Mouse (Mus musculus) midbrain, embryonic 16.5 days (tissue): ENCODE results near the gene Robo1. TPM values are rescaled to one million over a fixed set of nuclear protein-coding genes. Genes with fewer than 3 reads are reported as not detected.

Experiments
- ATAC-seq: fragments of 200-750 bp; cut with Nextera tagmentation; 2 replicates; pipeline ENCODE4 v1.8.0; 2017; ENCODE audit warnings: moderate TSS enrichment
- H3K27ac ChIP-seq: fragments of 300-500 bp; sonication (generic); 2 replicates; pipeline ENCODE4 v1.5.1; 2014; ENCODE audit warnings: mild to moderate bottlenecking, low read length, mixed read lengths
- H3K27me3 ChIP-seq: fragments of 300-500 bp; sonication (generic); 2 replicates; pipeline ENCODE4 v1.6.1; 2014; ENCODE audit warnings: low read depth, low read length, mixed read lengths; ENCODE audit not compliant: control insufficient read depth, insufficient read depth
- H3K36me3 ChIP-seq: fragments of 300-500 bp; sonication (generic); 2 replicates; pipeline ENCODE4 v1.6.1; 2014; ENCODE audit warnings: mild to moderate bottlenecking, low read length, moderate library complexity, mixed read lengths; ENCODE audit not compliant: control insufficient read depth, insufficient read depth
- H3K4me1 ChIP-seq: fragments of 300-500 bp; sonication (generic); 2 replicates; pipeline ENCODE4 v1.6.1; 2014; ENCODE audit warnings: mild to moderate bottlenecking, low read length, mixed read lengths; ENCODE audit not compliant: control insufficient read depth, insufficient read depth
- H3K4me2 ChIP-seq: fragments of 300-500 bp; sonication (generic); 2 replicates; pipeline ENCODE4 v1.6.1; 2014; ENCODE audit warnings: mild to moderate bottlenecking, low read length, mixed read lengths
- H3K4me3 ChIP-seq: fragments of 300-500 bp; sonication (generic); 2 replicates; pipeline ENCODE4 v1.5.1; 2014; ENCODE audit warnings: low read depth, mild to moderate bottlenecking, low read length, moderate library complexity, mixed read lengths
- H3K9ac ChIP-seq: fragments of 300-500 bp; sonication (generic); 2 replicates; pipeline ENCODE4 v1.6.1; 2014; ENCODE audit warnings: low read depth, low read length, mixed read lengths
- H3K9me3 ChIP-seq: fragments of 300-500 bp; sonication (generic); replicated peaks from 2 replicates; pipeline ENCODE4 v1.6.1; 2014; ENCODE audit warnings: mild to moderate bottlenecking, low read length, mixed read lengths; ENCODE audit not compliant: control insufficient read depth, poor library complexity, severe bottlenecking
- WGBS: fragments of 180-500 bp; shearing (Covaris S2); extraction: QIAGEN DNeasy Blood & Tissue Kit; methylation state at CpG from one replicate; pipeline ENCODE4 v1.1.7; 2014; 5-methylcytosine and 5-hydroxymethylcytosine counted together
- polyA plus RNA-seq: library from polyadenylated mRNA; unstranded; fragments of >200 nt; fragmentation: Nextera tagmentation; extraction: Ambion mirVana; gene quantifications from 2 replicates; pipeline ENCODE4 v1.2.1, GENCODE M21; 2015

Robo1 gene
- polyA plus RNA-seq, 1 experiment from 2014 or later = 47.9 TPM

GRCm38 (mm10) chr16:72765128-72765913 lies 457.2 kb downstream of the Robo1 start:
- no peak overlapping the region for H3K27ac ChIP-seq
- 91% methylated on average over 9 of the region's 9 CpGs for WGBS
- no peak for ATAC-seq

GRCm38 (mm10) chr16:72769214-72769834 lies 461.2 kb downstream of the Robo1 start:
- Histone ChIP-seq H3K4me1 (peaks cover 11% of the 10 kb centered on the region; the same call in 1 of the 2 replicates), H3K4me2 (no peak overlapping the region), H3K27ac (no peak overlapping the region), H3K4me3 (no peak overlapping the region), H3K9ac (no peak overlapping the region), H3K36me3 (no peaks in the 10 kb centered on the region), H3K27me3 (no peaks in the 10 kb centered on the region), H3K9me3 (no peaks in the 10 kb centered on the region)
- peak; percentile 39; the same call in 1 of the 2 replicates for ATAC-seq
- 70% methylated on average over 8 of the region's 8 CpGs for WGBS

More at GRCm38 (mm10) chr16:72765128-72765913, 457.2 kb downstream of the Robo1 start:
- Histone ChIP-seq H3K4me1 (no peaks in the 10 kb centered on the region), H3K4me2 (no peak overlapping the region), H3K9ac (no peak overlapping the region), H3K9me3 (no peaks in the 10 kb centered on the region), H3K36me3 (no peaks in the 10 kb centered on the region), H3K27me3 (no peaks in the 10 kb centered on the region), H3K4me3 (no peak overlapping the region)

- Histone ChIP-seq H3K27me3 (no peaks in the 10 kb centered on the region), H3K4me3 (no peak overlapping the region), H3K9me3 (no peaks in the 10 kb centered on the region), H3K4me1 (peaks cover 11% of the 10 kb centered on the region; the same call in 1 of the 2 replicates), H3K4me2 (no peak overlapping the region), H3K36me3 (no peaks in the 10 kb centered on the region), H3K9ac (no peak overlapping the region), H3K27ac (no peak overlapping the region)
- no peak for ATAC-seq
- WGBS = 12% methylated on average over 5 of the region's 5 CpGs
These were observed 464.2 kb downstream of the Robo1 start for GRCm38 (mm10) chr16:72772348-72772747.

- Histone ChIP-seq H3K36me3 (no peaks in the 10 kb centered on the region), H3K4me2 (no peak overlapping the region), H3K4me1 (peaks cover 11% of the 10 kb centered on the region; the same call in 1 of the 2 replicates), H3K9me3 (no peaks in the 10 kb centered on the region), H3K4me3 (no peak overlapping the region), H3K9ac (no peak overlapping the region), H3K27me3 (no peaks in the 10 kb centered on the region), H3K27ac (no peak overlapping the region)
- WGBS = 23% methylated on average over 7 of the region's 7 CpGs
- ATAC-seq = no peak
These were observed 464.9 kb downstream of the Robo1 start for GRCm38 (mm10) chr16:72773034-72773433.

- H3K27ac ChIP-seq = no peak overlapping the region; the same call in 1 of the 2 replicates
- 54% methylated on average over 9 of the region's 9 CpGs for WGBS
- H3K27me3 ChIP-seq = no peaks in the 10 kb centered on the region
- no peaks in the 10 kb centered on the region for H3K9me3 ChIP-seq
- no peak overlapping the region for H3K4me3 ChIP-seq
- no peaks in the 10 kb centered on the region for H3K36me3 ChIP-seq
- no peak for ATAC-seq
- no peak overlapping the region for H3K9ac ChIP-seq
- no peak overlapping the region; the same call in 1 of the 2 replicates for H3K4me2 ChIP-seq
- peaks cover 7% of the 10 kb centered on the region; the same call in 1 of the 2 replicates for H3K4me1 ChIP-seq
These were observed 470.4 kb downstream of the Robo1 start for GRCm38 (mm10) chr16:72778520-72778919.

GRCm38 (mm10) chr16:72782171-72782570 lies 474.1 kb downstream of the Robo1 start:
- H3K9ac ChIP-seq = no peak overlapping the region
- H3K27ac ChIP-seq = no peak overlapping the region
- no peaks in the 10 kb centered on the region for H3K9me3 ChIP-seq
- H3K27me3 ChIP-seq = no peaks in the 10 kb centered on the region
- H3K4me2 ChIP-seq = no peak overlapping the region
- H3K4me1 ChIP-seq = peaks cover 7% of the 10 kb centered on the region; the same call in 1 of the 2 replicates
- H3K4me3 ChIP-seq = no peak overlapping the region
- no peaks in the 10 kb centered on the region for H3K36me3 ChIP-seq
- WGBS = 69% methylated on average over 6 of the region's 6 CpGs
- ATAC-seq = no peak

- ATAC-seq = no peak
- H3K9me3 ChIP-seq = no peaks in the 10 kb centered on the region
- no peak overlapping the region for H3K4me2 ChIP-seq
- WGBS = 91% methylated on average over 6 of the region's 6 CpGs
- H3K27me3 ChIP-seq = no peaks in the 10 kb centered on the region
- no peak overlapping the region for H3K27ac ChIP-seq
- H3K9ac ChIP-seq = no peak overlapping the region
- H3K36me3 ChIP-seq = no peaks in the 10 kb centered on the region
- no peak overlapping the region for H3K4me3 ChIP-seq
- no peaks in the 10 kb centered on the region for H3K4me1 ChIP-seq
These were observed 478.0 kb downstream of the Robo1 start for GRCm38 (mm10) chr16:72786079-72786478.

- H3K36me3 ChIP-seq = no peaks in the 10 kb centered on the region
- ATAC-seq = no peak
- H3K9me3 ChIP-seq = no peaks in the 10 kb centered on the region
- no peak overlapping the region for H3K9ac ChIP-seq
- H3K4me2 ChIP-seq = no peak overlapping the region
- H3K4me1 ChIP-seq = no peaks in the 10 kb centered on the region
- H3K27ac ChIP-seq = no peak overlapping the region
- H3K27me3 ChIP-seq = no peaks in the 10 kb centered on the region
- no peak overlapping the region for H3K4me3 ChIP-seq
- 44% methylated on average over 5 of the region's 5 CpGs for WGBS
These were observed 478.5 kb downstream of the Robo1 start for GRCm38 (mm10) chr16:72786636-72787035.

GRCm38 (mm10) chr16:72788017-72788416 lies 479.9 kb downstream of the Robo1 start:
- Histone ChIP-seq H3K27ac (no peak overlapping the region), H3K4me3 (no peak overlapping the region)
- ATAC-seq = peak; percentile 40; the same call in 1 of the 2 replicates

More at GRCm38 (mm10) chr16:72788017-72788416, 479.9 kb downstream of the Robo1 start:
- Histone ChIP-seq H3K27me3 (no peaks in the 10 kb centered on the region), H3K9me3 (no peaks in the 10 kb centered on the region), H3K36me3 (no peaks in the 10 kb centered on the region), H3K4me1 (no peaks in the 10 kb centered on the region), H3K4me2 (no peak overlapping the region), H3K9ac (no peak overlapping the region)
- 17% methylated on average over 7 of the region's 7 CpGs for WGBS
